Mouse (Mus musculus) brain, embryonic 14.5 days (tissue): Measurements from ENCODE around the gene Apela. TPM values are rescaled to one million over a fixed set of nuclear protein-coding genes. Genes with fewer than 3 reads are reported as not detected.

Experiments used
- DNase-seq: peaks from one replicate; pipeline ENCODE4 v3.0.0-alpha.2; 2011; ENCODE audit warnings: low read depth
- CTCF ChIP-seq: fragments of 200-500 bp; IDR thresholded peaks from 2 replicates; pipeline ENCODE4 v1.5.1; 2012; ENCODE audit warnings: inconsistent platforms, mild to moderate bottlenecking, moderate library complexity, borderline replicate concordance; ENCODE audit not compliant: insufficient read depth, insufficient read length; ENCODE audit errors: extremely low read depth
- POLR2A ChIP-seq: fragments of 200-500 bp; IDR thresholded peaks from 2 replicates; pipeline ENCODE4 v1.6.1; 2012; ENCODE audit warnings: mild to moderate bottlenecking, inconsistent platforms, borderline replicate concordance; ENCODE audit not compliant: poor library complexity, insufficient read depth, insufficient read length, severe bottlenecking; ENCODE audit errors: extremely low read depth
- polyA plus RNA-seq: library from polyadenylated mRNA; depleted of rRNA; stranded (reverse); fragments of >200 nt; gene quantifications from 2 replicates; pipeline ENCODE4 v1.2.3, GENCODE M21; 2012; rRNA removed

Apela gene
- polyA plus RNA-seq, 1 experiment = 2.3 TPM

DNA sequence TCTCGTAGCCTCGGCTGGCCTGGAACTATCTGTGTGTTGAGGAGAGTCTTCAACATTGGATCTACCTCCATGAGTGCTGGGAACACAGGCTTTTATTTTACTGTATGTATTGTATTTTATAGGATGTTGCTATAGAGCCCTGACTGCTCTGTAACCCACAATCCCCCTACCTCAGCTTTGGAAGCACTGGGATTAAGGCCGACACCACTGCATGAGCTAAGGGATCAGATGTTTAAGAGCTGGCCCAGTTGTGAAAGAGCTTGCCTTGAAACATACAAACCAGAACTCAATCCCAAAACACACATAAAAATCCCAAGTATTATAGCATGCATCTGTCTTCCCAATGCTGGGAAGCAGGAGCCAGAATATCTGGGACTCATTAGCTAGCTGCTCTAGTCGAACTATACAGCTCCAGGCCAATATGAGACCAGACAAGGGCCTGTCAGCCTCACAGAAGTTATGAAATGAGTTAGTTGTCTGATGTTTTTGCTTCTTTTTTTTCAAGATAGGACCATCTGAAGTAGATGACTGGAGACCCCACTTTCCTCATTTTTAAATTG, 38.2 kb downstream of the Apela start:
- DNase-seq = no peak
- no peak for TF ChIP-seq POLR2A
- no peak for TF ChIP-seq CTCF

DNA sequence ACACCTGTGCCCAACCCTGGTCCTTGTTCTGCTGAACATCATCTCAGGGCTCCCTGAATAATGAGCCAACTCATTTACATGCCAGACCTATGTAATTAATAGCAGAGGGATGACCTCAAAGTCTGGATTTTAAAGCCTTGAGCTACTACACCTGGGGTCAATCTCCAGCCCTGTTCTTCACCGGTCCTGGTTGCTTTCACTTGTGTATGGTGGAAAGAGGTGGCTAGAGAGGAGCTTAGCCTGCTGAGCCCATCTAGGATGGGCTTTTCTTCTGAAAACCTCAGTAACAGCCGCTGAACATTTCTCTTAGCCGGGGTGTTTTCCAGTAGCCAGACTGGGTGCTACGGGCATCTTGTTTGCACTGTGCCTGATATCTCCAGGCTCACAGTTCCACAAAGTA, 49.4 kb downstream of the Apela start, which contains the start of gene Trim75:
TSS of gene Trim75 (minus strand) at position 101 of the 400 bp plus-strand sequence.
- DNase-seq = no peak
- TF ChIP-seq POLR2A (no peak), CTCF (no peak)

DNA sequence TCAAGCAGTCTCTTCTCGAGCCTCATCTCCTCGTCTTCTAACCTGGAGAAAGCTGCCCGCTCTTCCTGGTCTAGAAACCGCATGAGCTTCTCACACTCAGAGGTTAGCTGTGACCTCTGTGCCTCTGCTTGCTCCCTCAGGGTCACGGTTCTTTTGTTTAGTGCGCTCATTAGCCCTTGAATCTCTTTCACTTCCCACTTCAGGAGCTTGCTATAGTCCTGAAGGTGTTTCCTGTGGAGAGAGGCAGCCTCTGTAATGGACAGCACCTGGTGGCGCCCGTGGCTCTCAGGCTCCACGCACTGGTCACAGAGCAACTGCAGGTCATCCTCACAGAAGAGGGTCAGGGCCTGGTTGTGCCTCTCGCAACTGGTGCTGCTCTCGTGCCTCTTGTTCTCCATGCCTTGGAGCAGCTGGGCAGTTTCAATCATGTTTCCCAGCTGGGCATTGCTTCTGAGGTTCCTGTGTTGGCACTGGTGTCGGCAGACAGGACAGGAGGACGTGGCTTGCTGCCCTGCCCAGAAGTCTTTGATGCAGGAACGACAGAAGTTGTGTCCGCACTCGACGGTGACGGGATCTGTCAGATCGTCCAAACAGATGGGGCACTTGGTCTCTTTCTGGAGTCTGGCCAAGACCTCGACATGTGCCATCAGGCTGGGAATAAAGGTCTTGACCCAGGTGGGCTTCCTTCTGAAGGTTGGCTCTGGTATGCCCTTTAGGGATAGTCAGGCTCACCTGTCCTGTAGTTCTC, 53.8 kb downstream of the Apela start:
- DNase-seq = peak; percentile 1
- TF ChIP-seq POLR2A (no peak), CTCF (no peak)

Other genes with a start within 250 kb of the Apela start
- 41.2 and 44.9 TPM in 2 replicates for gene Klhl2, start 187.3 kb downstream of the Apela start, polyA plus RNA-seq
- gene Tmem192, start 90.2 kb downstream of the Apela start, polyA plus RNA-seq = 15.2 and 17.7 TPM in 2 replicates
- not detected in 2 replicates for gene Trim75, start 49.5 kb downstream of the Apela start, polyA plus RNA-seq
- gene Trim61, start 18.8 kb downstream of the Apela start, polyA plus RNA-seq = not detected in 2 replicates
- gene Trim60, start 18.8 kb downstream of the Apela start, polyA plus RNA-seq = not detected in 2 replicates
- gene Gm10663, start 37.7 kb upstream of the Apela start, polyA plus RNA-seq = not detected in 2 replicates
- not detected in 2 replicates for gene BC030870, start 92.2 kb upstream of the Apela start, polyA plus RNA-seq